Mouse (Mus musculus): Measurements from ENCODE around the gene Tmco4. TPM values are rescaled to one million over a fixed set of nuclear protein-coding genes. Genes with fewer than 3 reads are reported as not detected.
A peak's percentile ranks its signal among the peaks of the same experiment; 100 is the strongest.

Gene Tmco4
- total and polyA plus RNA-seq, 3 experiments: 8.4 to 11.7 (median 9.2) TPM

DNA sequence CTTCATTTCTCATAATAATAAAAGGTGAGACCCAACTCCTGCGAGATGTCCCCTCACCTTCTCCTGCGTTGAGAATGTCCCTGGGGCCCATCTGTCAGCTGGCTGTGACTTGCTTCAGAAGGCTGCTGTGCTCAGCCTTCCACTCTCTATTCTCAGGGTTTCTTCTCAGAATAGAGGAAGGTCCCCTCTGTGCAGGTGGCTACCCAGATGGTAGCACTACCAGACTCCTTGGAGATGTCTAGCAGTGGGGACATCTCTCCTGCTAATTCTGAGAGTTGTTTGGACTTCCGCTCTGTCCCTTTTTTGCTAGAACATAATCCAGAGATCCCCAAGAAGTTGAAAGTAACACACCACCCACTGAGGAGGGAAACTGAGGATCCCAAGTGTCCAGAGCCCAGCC lies 62.3 kb downstream of the Tmco4 start:
- no peak overlapping the region for H3K9ac ChIP-seq (ENCODE audit: low read depth, low read length)
- TF ChIP-seq CTCF (IDR thresholded peaks at IDR 0.05) (no peak), EP300 (IDR thresholded peaks at IDR 0.05; ENCODE audit: insufficient read depth, low read depth, low read length) (no peak), POLR2A (IDR thresholded peaks at IDR 0.05; ENCODE audit: insufficient read depth, low read depth, low read length) (no peak)
- no peaks in the 10 kb centered on the region for H3K36me3 ChIP-seq (ENCODE audit: control insufficient read depth, insufficient read depth, low read length)
- no peaks in the 10 kb centered on the region for H3K79me2 ChIP-seq (replicated peaks; ENCODE audit: control insufficient read depth, insufficient read depth, low read length)
- no peaks in the 10 kb centered on the region for H3K27me3 ChIP-seq (ENCODE audit: control insufficient read depth, insufficient read depth, low read length)
- no peak overlapping the region for H3K27ac ChIP-seq
- H3K4me3 ChIP-seq: no peak overlapping the region
- DNase-seq: no peak
- 84% methylated on average over 3 of the region's 3 CpGs for WGBS
- peaks cover 4% of the 10 kb centered on the region for H3K4me1 ChIP-seq (ENCODE audit: control insufficient read depth, insufficient read depth, low read length)
- intact Hi-C loops (cut with DNase I): no loop called here

DNA sequence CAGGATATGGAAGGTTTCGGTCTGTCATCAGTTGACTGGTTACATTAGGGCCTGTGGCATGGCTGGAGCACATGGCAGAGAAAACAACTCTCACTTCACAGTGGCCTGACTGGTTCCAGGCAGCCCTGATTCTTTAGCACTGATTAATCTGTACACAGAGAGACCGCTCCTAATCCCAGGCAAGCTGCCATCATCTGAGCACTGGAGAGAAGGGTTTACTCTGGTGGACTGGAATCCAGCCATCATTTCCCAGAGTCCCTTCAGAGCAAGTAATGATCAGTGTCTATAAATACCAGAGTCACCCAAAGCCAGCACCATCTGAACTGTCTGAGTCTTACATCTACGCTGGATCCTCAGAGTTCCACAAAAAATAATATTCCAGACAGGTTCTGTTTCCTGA lies 63.1 kb downstream of the Tmco4 start:
- Histone ChIP-seq H3K27me3 (ENCODE audit: control insufficient read depth, insufficient read depth, low read length) (no peaks in the 10 kb centered on the region), H3K79me2 (replicated peaks; ENCODE audit: control insufficient read depth, insufficient read depth, low read length) (no peaks in the 10 kb centered on the region), H3K4me3 (no peak overlapping the region), H3K9ac (ENCODE audit: low read depth, low read length) (no peak overlapping the region), H3K4me1 (ENCODE audit: control insufficient read depth, insufficient read depth, low read length) (peaks cover 4% of the 10 kb centered on the region), H3K36me3 (ENCODE audit: control insufficient read depth, insufficient read depth, low read length) (no peaks in the 10 kb centered on the region), H3K27ac (no peak overlapping the region)
- DNase-seq: peak in 1 of 2 experiments; percentile 46
- intact Hi-C loops (cut with DNase I): no loop called here
- WGBS: 68% methylated on average over 3 of the region's 3 CpGs
- TF ChIP-seq CTCF (IDR thresholded peaks at IDR 0.05): no peak
- TF ChIP-seq POLR2A (IDR thresholded peaks at IDR 0.05; ENCODE audit: insufficient read depth, low read depth, low read length): no peak
- no peak for TF ChIP-seq EP300 (IDR thresholded peaks at IDR 0.05; ENCODE audit: insufficient read depth, low read depth, low read length)

DNA sequence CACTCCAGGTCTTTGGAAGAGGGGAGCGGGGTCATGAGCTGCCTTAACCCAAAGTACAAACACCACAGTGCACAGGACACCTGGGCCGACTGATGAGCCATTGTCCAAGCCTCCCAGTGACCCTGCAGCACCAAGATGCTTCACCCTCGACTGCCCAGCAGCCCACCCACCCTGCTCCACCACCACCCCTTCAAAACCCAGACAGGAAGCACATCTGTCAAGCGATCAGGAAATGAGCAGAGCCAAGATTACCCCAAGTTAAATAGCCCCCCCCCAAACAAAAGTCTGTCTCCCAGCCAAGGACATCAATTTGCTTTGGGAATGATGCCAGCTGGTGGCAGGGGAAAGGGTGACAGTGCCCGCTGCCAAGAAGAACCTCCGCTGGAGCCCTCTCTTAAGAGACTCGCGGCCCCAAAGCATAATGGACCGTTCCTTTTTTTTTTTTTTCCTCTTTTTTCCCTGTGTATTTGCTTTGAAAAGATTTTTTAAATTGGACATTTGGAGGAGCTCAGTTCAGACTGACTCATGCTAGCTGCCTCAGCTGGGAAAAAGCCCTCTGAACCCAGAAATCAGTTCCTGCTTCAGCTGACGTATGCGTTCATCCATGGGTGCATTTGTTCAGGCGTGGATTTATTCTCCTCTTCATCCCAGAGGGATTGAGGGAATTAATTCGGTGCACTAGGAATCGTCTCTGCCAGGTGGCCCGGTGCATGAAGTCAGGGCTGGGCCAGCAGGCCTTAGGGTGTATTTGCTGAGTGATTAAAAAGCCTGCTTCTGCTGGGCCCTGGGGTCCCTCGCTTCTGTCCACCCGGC lies 65.3 kb downstream of the Tmco4 start:
- no peak for DNase-seq
- H3K4me3 ChIP-seq: no peak overlapping the region
- no peaks in the 10 kb centered on the region for H3K79me2 ChIP-seq (replicated peaks; ENCODE audit: control insufficient read depth, insufficient read depth, low read length)
- TF ChIP-seq POLR2A (IDR thresholded peaks at IDR 0.05; ENCODE audit: insufficient read depth, low read depth, low read length) (no peak), CTCF (IDR thresholded peaks at IDR 0.05) (no peak), EP300 (IDR thresholded peaks at IDR 0.05; ENCODE audit: insufficient read depth, low read depth, low read length) (no peak)
- intact Hi-C loops (cut with DNase I): no loop called here
- no peak overlapping the region for H3K27ac ChIP-seq
- whole genome bisulfite sequencing: 47% methylated on average over 17 of the region's 17 CpGs
- H3K36me3 ChIP-seq (ENCODE audit: control insufficient read depth, insufficient read depth, low read length): no peaks in the 10 kb centered on the region
- no peaks in the 10 kb centered on the region for H3K27me3 ChIP-seq (ENCODE audit: control insufficient read depth, insufficient read depth, low read length)
- peaks cover 4% of the 10 kb centered on the region for H3K4me1 ChIP-seq (ENCODE audit: control insufficient read depth, insufficient read depth, low read length)
- H3K9ac ChIP-seq (ENCODE audit: low read depth, low read length): no peak overlapping the region

DNA sequence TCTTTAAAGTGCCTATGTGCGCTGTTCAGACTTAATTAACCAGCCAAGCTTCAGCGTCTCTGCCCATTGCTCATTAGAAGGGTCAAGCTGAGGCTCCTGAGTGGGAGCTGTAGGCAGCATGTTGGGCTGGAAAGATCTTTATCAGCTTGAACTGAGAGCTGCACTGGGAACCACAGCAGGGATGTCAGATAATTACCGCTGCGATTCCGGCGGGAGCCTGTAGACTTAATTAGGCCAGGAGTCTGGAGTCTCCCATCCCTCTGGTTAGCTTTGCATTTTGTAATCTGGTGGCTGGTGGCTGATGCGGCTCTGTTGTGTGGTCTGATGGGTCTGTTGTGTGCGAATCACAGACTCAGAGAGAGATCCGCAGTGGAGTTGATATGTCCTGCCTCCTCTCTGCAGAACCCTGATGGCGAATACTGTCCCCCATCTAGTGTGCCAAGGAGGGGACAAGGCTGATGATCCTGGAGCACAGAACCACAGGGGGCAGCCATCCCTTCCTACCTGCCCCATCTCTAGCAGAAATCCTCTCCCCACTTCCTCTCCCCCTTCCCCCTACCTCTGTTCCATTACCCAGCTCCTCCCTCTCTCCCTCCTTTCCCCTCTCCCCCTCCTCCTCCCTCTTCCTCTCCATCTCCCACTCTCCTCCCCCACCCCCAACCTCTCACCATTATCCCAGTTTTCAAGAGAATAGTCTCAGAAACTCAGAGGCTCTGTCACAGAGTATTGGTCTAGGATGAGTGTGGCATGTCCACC lies 67.6 kb downstream of the Tmco4 start:
- H3K4me1 ChIP-seq (ENCODE audit: control insufficient read depth, insufficient read depth, low read length): peaks cover 3% of the 10 kb centered on the region
- H3K79me2 ChIP-seq (replicated peaks; ENCODE audit: control insufficient read depth, insufficient read depth, low read length): no peaks in the 10 kb centered on the region
- no peak overlapping the region for H3K9ac ChIP-seq (ENCODE audit: low read depth, low read length)
- intact Hi-C loops (cut with DNase I): no loop called here
- DNase-seq: no peak
- no peak overlapping the region for H3K27ac ChIP-seq
- TF ChIP-seq POLR2A (IDR thresholded peaks at IDR 0.05; ENCODE audit: insufficient read depth, low read depth, low read length): no peak
- TF ChIP-seq EP300 (IDR thresholded peaks at IDR 0.05; ENCODE audit: insufficient read depth, low read depth, low read length): no peak
- TF ChIP-seq CTCF (IDR thresholded peaks at IDR 0.05): no peak
- H3K4me3 ChIP-seq: no peak overlapping the region
- no peaks in the 10 kb centered on the region for H3K36me3 ChIP-seq (ENCODE audit: control insufficient read depth, insufficient read depth, low read length)
- no peaks in the 10 kb centered on the region for H3K27me3 ChIP-seq (ENCODE audit: control insufficient read depth, insufficient read depth, low read length)
- 44% methylated on average over 10 of the region's 10 CpGs for WGBS

DNA sequence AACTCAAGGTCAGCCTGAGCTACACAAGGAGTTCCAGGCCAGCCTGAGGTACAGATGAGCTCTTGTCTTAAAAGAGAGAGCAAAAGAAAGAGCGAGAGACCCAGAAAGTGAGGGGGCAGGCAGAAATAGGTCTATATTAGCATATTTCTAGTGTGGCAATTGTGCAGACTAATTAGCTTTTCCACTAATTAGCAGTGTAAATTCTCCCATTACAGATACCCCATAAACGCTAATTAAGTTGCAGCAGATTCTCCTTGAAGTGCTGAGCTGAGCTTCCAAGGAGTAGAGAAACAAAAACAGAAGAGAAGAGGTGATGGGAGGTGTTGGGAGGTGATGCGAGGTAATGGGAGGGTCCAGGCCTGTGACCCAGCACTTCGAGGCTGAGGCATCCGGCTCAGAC lies 69.9 kb downstream of the Tmco4 start:
- intact Hi-C loops (cut with DNase I): no loop called here
- no peak for TF ChIP-seq POLR2A (IDR thresholded peaks at IDR 0.05; ENCODE audit: insufficient read depth, low read depth, low read length)
- no peak for TF ChIP-seq EP300 (IDR thresholded peaks at IDR 0.05; ENCODE audit: insufficient read depth, low read depth, low read length)
- no peak for TF ChIP-seq CTCF (IDR thresholded peaks at IDR 0.05)
- Histone ChIP-seq H3K4me3 (no peak overlapping the region), H3K4me1 (ENCODE audit: control insufficient read depth, insufficient read depth, low read length) (no peaks in the 10 kb centered on the region; the same call in 1 of the 2 replicates), H3K9ac (ENCODE audit: low read depth, low read length) (no peak overlapping the region), H3K79me2 (replicated peaks; ENCODE audit: control insufficient read depth, insufficient read depth, low read length) (no peaks in the 10 kb centered on the region), H3K27me3 (ENCODE audit: control insufficient read depth, insufficient read depth, low read length) (no peaks in the 10 kb centered on the region), H3K27ac (no peak overlapping the region), H3K36me3 (ENCODE audit: control insufficient read depth, insufficient read depth, low read length) (no peaks in the 10 kb centered on the region)
- no peak for DNase-seq
- 81% methylated on average over 5 of the region's 5 CpGs for WGBS

DNA sequence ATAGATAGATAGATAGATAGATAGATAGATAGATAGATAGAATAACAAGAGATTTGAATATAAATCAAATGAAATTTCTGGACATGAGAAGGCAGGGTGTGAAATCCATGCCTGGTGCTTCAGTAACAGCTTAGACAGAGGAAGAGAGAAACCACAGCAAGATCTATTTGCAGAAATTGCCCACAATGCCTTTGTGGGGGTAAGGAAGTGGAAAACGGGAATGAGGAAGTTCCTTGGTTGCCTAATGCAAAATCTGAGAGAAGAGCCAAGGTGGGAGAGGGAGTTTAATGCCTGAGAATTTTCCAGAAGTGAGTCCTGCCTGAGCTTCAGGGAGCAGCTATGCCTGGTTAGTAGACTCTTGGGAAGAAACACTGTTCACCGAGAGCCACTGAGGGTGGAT lies 70.9 kb downstream of the Tmco4 start:
- intact Hi-C loops (cut with DNase I): no loop called here
- Histone ChIP-seq H3K79me2 (replicated peaks; ENCODE audit: control insufficient read depth, insufficient read depth, low read length) (no peaks in the 10 kb centered on the region), H3K27ac (no peak overlapping the region), H3K4me1 (ENCODE audit: control insufficient read depth, insufficient read depth, low read length) (no peaks in the 10 kb centered on the region), H3K4me3 (no peak overlapping the region), H3K9ac (ENCODE audit: low read depth, low read length) (no peak overlapping the region), H3K36me3 (ENCODE audit: control insufficient read depth, insufficient read depth, low read length) (no peaks in the 10 kb centered on the region), H3K27me3 (ENCODE audit: control insufficient read depth, insufficient read depth, low read length) (no peaks in the 10 kb centered on the region)
- 77% methylated on average over 2 of the region's 2 CpGs for WGBS
- TF ChIP-seq POLR2A (IDR thresholded peaks at IDR 0.05; ENCODE audit: insufficient read depth, low read depth, low read length) (no peak), CTCF (IDR thresholded peaks at IDR 0.05) (no peak), EP300 (IDR thresholded peaks at IDR 0.05; ENCODE audit: insufficient read depth, low read depth, low read length) (no peak)
- no peak for DNase-seq
